Mouse (Mus musculus) retina, embryonic 14.5 days (tissue): ENCODE data around the gene Sfrp2.

ENCODE experiments used
- DNase-seq: peaks from one replicate; pipeline ENCODE4 v3.0.0-alpha.2; 2015; ENCODE audit warnings: low spot score

The Sfrp2 gene

GRCm38 (mm10) chr3:83771160-83771869 lies 5.2 kb downstream of the Sfrp2 start:
- no peak for DNase-seq

GRCm38 (mm10) chr3:83773281-83773680 lies 7.2 kb downstream of the Sfrp2 start:
- DNase-seq, result peak; percentile 67

GRCm38 (mm10) chr3:83775403-83775802 lies 9.3 kb downstream of the Sfrp2 start:
- DNase-seq, result no peak

- DNase-seq, result no peak
Observed at GRCm38 (mm10) chr3:83781460-83782222, 15.5 kb downstream of the Sfrp2 start.

DNA sequence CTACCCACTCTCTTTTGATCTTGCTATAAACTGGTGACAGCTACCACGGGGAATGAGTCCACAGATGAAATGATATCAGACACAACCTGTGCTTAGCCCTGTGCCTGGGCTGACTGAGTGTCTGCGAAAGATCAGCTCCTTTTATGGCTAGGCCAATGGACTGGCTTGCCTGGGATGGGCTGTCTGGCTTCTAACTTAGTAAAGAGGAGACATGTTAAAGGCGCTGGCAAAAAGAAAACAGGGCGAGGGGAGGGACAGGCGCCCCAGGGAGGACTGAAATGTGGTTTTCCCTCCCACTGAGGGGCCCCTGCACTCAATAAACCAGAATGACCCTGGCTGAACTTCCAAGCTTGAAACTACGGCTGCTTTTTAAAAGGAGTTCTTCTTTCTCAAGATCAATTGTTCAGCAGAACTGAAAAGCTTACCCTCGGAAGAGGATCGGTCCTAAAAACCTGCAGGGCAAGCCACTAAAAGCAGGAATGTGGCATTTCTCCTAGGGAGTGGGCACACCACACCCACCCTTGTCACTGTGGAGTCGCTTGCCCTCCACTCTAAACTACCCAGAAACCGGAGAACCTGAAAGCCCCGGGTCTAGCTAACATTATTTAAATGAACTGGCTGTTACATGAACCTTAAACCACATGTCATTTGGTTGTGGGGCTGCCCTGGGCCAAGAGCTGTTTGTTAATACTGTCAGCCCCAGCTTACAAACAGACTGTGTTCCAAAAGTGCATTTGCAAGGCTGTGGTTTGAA lies 17.8 kb downstream of the Sfrp2 start:
- DNase-seq, result no peak

DNA sequence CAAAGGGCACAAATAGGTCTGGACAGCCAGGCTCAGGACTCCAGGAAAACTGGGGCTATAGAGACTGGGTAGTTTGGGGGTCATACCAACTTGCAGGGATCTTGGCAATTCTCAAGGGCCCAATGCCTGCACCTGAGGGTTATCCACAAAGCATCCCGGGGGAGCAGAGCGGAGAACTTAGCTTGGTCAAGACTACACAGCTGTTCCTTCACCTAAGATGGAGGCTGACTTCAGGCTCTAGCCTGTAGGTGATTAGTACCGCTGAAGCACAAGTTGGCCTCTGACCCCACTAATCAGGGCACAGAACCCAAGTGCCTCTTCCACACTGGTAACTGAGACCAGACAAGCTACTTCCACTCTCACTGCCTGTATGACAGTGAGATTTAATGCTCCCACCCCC lies 18.6 kb downstream of the Sfrp2 start:
- DNase-seq, result no peak

GRCm38 (mm10) chr3:83787086-83787485 lies 21.0 kb downstream of the Sfrp2 start:
- DNase-seq, result no peak

DNA sequence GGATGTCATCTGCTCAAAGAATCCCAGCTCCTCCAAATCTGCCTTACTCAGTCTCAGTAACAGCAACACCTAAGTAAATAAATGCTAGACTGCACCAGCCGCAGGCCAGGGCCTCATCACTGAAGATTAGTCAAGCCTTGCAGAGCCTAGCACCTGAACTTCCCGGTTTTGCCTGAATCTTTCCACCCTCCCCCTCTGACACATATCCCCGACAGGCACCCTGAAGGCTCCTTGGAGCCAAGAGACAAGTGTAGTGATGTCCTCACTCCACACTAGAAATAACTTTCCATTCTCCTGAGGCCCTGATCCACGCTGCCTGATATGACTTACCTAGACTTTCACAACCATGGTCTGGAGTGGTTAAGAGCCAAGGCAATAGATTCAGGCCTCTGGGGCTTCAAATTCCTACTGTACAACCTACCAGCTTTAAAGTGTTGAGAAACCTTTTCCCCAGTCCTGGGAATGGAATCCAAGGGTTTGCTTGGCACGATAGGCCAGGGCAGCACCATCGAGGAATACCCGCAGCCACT lies 21.7 kb downstream of the Sfrp2 start:
- DNase-seq, result no peak

DNA sequence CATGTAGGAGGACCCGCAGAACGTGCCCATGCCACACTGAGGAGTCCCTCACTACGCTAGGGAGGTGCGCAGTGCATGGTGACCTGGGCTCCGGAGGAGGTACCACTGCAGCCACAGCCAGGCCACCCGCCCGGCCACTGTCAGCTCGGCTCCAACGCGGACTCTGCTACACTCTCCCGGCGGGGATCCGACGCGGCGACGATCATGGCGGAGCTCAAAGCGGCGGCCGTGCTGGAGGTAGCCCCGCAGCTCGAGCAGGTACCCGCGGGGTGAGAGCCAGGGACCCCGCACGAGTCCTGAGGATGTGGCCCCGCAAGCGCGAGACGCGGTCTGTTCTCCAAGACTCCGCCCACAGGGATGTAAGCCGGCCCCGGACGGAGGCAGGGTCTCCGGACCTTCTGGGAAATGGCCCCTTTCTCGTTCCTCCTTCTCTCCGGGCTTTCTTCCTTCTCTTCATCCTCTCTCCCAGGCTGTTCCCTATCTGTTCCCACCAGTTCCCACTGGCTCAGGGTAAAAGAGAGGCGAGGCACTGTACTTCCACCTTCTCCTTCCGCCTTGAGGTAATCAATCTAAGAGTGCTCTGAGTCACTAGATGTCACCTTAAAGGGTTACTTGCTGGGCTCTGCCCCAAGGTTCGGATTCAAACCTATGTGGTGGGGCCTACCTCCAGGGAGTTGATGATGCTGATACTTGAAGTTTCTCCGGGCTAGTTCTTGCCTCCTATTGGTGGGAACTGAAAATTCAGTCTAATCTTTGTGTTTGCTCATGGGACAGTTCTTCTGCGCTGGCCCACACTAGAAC lies 23.7 kb downstream of the Sfrp2 start:
- DNase-seq, result peak; percentile 68

DNA sequence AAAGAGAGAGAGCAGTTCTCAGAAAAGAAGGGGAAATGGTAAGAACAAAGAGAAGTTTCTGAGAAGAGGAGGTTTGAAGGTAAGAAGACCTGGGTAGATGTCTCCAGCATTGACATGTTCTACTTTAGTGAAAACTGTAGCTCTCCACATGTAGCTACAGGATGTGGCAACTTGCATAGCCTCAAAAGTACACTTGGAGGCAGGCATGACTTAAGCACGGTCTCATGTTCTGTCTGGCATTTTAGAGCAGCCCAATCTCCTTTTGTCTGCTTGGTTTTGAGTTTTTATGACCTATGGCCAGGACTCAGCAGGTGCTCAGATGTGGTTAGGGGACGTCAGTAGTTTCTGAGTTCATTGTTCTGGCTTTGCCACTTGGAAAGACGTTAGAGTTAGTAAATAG lies 25.3 kb downstream of the Sfrp2 start:
- no peak for DNase-seq

- no peak for DNase-seq
Observed at GRCm38 (mm10) chr3:83797098-83797497, 31.0 kb downstream of the Sfrp2 start.

GRCm38 (mm10) chr3:83797828-83798227 lies 31.7 kb downstream of the Sfrp2 start:
- DNase-seq, result peak; percentile 80

- no peak for DNase-seq
Observed at GRCm38 (mm10) chr3:83799486-83799885, 33.4 kb downstream of the Sfrp2 start.

DNA sequence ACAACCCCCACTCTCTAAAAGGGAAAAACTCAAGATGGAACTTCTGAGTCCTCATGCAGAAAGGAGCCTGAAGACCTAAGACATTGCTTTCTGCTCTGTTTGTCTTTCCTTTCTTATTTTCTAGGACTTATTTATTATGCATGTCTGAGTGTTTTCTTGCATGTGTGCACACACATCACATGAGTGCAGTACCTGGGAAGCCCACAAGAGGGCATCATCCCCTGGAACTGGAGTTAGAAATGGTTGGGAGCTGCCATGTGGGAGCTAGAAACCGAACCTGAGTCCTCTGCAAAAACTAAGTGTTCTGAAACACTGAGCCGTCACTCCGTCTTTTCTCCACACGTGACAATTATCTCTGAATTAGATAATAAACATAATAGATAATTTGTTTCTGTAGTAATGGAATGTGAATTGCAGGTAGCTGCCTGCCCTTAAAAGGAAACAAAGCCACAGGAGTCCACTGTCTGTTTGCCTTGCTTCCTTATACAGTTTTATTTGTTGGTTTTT lies 35.6 kb downstream of the Sfrp2 start:
- DNase-seq, result no peak

- no peak for DNase-seq
Observed at GRCm38 (mm10) chr3:83808483-83808882, 42.4 kb downstream of the Sfrp2 start.

DNA sequence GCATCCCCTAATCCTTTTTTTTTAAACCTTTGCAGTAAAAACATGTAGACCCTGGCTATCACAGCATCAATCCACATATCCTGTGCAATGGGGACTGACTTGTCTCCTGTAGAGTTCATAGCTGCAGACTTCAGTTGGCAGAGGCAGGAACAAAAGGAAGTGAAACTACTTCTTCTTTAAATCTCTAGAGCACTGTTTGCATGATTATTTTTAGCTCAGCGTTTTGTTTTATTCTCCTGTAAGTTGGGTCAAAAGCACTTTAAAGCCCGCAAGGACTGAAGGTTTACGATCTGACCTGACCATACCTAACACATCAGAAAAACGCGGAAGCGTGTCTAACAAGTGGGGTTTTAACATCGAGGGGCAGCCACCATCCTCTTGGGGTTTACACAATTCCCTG lies 45.9 kb downstream of the Sfrp2 start:
- DNase-seq, result no peak

DNA sequence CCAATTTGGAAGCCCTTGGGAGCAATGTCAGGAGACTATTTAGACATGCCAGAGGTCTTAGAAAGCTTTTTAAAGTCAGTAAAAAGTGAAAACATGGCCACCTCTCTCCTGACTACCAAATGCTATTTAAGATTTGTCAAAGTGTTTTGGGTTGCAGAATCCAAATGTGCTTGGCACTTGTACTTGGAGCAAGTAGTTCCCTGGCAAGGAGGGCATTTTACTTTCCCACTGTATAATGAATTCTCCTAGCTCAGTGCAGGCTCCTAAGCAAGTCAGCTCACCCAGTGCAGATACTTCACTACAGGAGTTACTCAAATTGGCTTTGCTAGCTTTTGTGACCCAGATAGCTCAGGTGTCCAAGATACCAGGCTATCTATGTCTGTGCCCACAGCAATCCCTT lies 46.7 kb downstream of the Sfrp2 start:
- no peak for DNase-seq

- no peak for DNase-seq
Observed at GRCm38 (mm10) chr3:83816372-83816925, 50.3 kb downstream of the Sfrp2 start.

DNA sequence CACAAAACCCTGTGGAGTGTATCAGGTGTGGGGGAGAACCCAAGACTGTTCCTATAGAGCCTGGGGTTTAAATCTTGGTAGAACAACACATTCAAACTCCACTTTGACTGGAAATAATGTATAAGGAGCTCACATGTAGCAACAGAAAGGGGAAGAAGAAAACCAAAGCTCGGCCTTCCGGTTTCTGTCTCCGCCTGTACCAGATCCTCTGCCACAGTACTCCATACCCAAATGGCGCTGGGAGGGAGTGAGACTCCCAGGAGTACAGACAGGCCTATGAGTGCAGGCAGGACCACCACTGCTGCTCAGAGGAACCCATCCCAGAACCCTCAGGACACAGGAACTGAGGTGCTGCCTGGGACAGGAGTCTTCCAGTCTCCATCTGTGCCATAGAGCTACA lies 57.7 kb downstream of the Sfrp2 start:
- no peak for DNase-seq
